Mouse (Mus musculus) embryo, embryonic 11 days (tissue): ENCODE data around the gene Olfr1264.

ENCODE experiments used
- DNase-seq: peaks from one replicate; pipeline ENCODE4 v3.0.0-alpha.2; 2015

Gene Olfr1264

GRCm38 (mm10) chr2:90025477-90025876 is at the start of gene Olfr1264:
Olfr1264 (minus strand) TSS chr2:90025577.
- no peak for DNase-seq

- no peak for DNase-seq
Observed at GRCm38 (mm10) chr2:90070065-90070464, 44.7 kb upstream of the Olfr1264 start.

- no peak for DNase-seq
Observed at GRCm38 (mm10) chr2:90063494-90063893, 38.1 kb upstream of the Olfr1264 start, which contains the start of gene Olfr140. Olfr140 (minus strand) TSS chr2:90063594.

GRCm38 (mm10) chr2:90035037-90035436 is 9.7 kb upstream of the Olfr1264 start, which contains the start of gene Olfr1265:
Olfr1265 (plus strand) TSS chr2:90035337.
- DNase-seq: no peak

GRCm38 (mm10) chr2:90011831-90012230 is 13.5 kb downstream of the Olfr1264 start, which contains the start of gene Olfr1263:
Olfr1263 (plus strand) TSS chr2:90012131.
- no peak for DNase-seq

GRCm38 (mm10) chr2:89999845-90000244 is 25.5 kb downstream of the Olfr1264 start, which contains the start of gene Olfr1262:
Olfr1262 (plus strand) TSS chr2:90000145.
- DNase-seq: no peak

GRCm38 (mm10) chr2:89990921-89991320 is 34.5 kb downstream of the Olfr1264 start, which contains the start of gene Olfr1261:
Olfr1261 (plus strand) TSS chr2:89991221.
- no peak for DNase-seq

- DNase-seq: no peak
Observed at GRCm38 (mm10) chr2:89977709-89978108, 47.7 kb downstream of the Olfr1264 start.

- no peak for DNase-seq
Observed at GRCm38 (mm10) chr2:89974184-89974583, 51.2 kb downstream of the Olfr1264 start, which contains the start of gene Olfr1260. Olfr1260 (plus strand) TSS chr2:89974340.
